Mouse (Mus musculus) large intestine, adult 2 months (tissue): ENCODE results near the gene Tstd3. TPM values are rescaled to one million over a fixed set of nuclear protein-coding genes. Genes with fewer than 3 reads are reported as not detected.

Experiments
- DNase-seq: peaks from one replicate; pipeline ENCODE4 v3.0.0-alpha.2; 2012; ENCODE audit warnings: low read depth, low spot score
- WGBS: fragments of 180-500 bp; shearing (Covaris S2); methylation state at CpG from one replicate; pipeline ENCODE4 v1.1.7; 2018; 5-methylcytosine and 5-hydroxymethylcytosine counted together
- polyA plus RNA-seq: library from polyadenylated mRNA; depleted of rRNA; stranded (reverse); fragments of >200 nt; gene quantifications from 2 replicates; pipeline ENCODE4 v1.2.3, GENCODE M21; 2012; rRNA removed

The Tstd3 gene
- polyA plus RNA-seq, result 4.7 and 8.8 TPM in 2 replicates

GRCm38 (mm10) chr4:21766863-21767304, at the start of gene Tstd3, which contains the start of gene Usp45:
TSS of gene Tstd3 (minus strand) at chr4:21767212.
TSS of gene Usp45 (plus strand) at chr4:21767156.
- 2% methylated on average over 17 of the region's 17 CpGs for WGBS
- DNase-seq, result peak; percentile 43

GRCm38 (mm10) chr4:21814029-21814428, 47.0 kb upstream of the Tstd3 start:
- peak; percentile 3 for DNase-seq
- WGBS, result 27% methylated on average over 2 of the region's 2 CpGs

- no peak for DNase-seq
- 90% methylated on average over 6 of the region's 6 CpGs for WGBS
Observed at GRCm38 (mm10) chr4:21812635-21813034, 45.6 kb upstream of the Tstd3 start.

GRCm38 (mm10) chr4:21810608-21811007, 43.6 kb upstream of the Tstd3 start:
- DNase-seq, result no peak
- 59% methylated on average over 3 of the region's 3 CpGs for WGBS

GRCm38 (mm10) chr4:21807204-21807603, 40.2 kb upstream of the Tstd3 start:
- 92% methylated on average over 5 of the region's 5 CpGs for WGBS
- no peak for DNase-seq

GRCm38 (mm10) chr4:21801620-21802019, 34.6 kb upstream of the Tstd3 start:
- WGBS, result 88% methylated on average over 2 of the region's 2 CpGs
- no peak for DNase-seq

- WGBS, result 100% methylated on average over 1 of the region's 1 CpGs
- no peak for DNase-seq
Observed at GRCm38 (mm10) chr4:21801013-21801412, 34.0 kb upstream of the Tstd3 start.

GRCm38 (mm10) chr4:21793631-21794030, 26.6 kb upstream of the Tstd3 start:
- DNase-seq, result no peak
- WGBS, result 57% methylated on average over 3 of the region's 3 CpGs

GRCm38 (mm10) chr4:21789836-21790235, 22.8 kb upstream of the Tstd3 start:
- no peak for DNase-seq
- WGBS, result 91% methylated on average over 4 of the region's 4 CpGs

GRCm38 (mm10) chr4:21788903-21789302, 21.9 kb upstream of the Tstd3 start:
- WGBS, result 92% methylated on average over 6 of the region's 6 CpGs
- no peak for DNase-seq

GRCm38 (mm10) chr4:21786268-21786667, 19.3 kb upstream of the Tstd3 start:
- WGBS, result 96% methylated on average over 12 of the region's 12 CpGs
- no peak for DNase-seq

GRCm38 (mm10) chr4:21780816-21781726, 14.1 kb upstream of the Tstd3 start:
- 71% methylated on average over 12 of the region's 12 CpGs for WGBS
- peak; percentile 19 for DNase-seq

GRCm38 (mm10) chr4:21776946-21777265, 9.9 kb upstream of the Tstd3 start:
- 3% methylated on average over 9 of the region's 9 CpGs for WGBS
- DNase-seq, result no peak

GRCm38 (mm10) chr4:21776091-21776945, 9.3 kb upstream of the Tstd3 start:
- WGBS, result 1% methylated on average over 46 of the region's 46 CpGs
- peak; percentile 52 for DNase-seq

GRCm38 (mm10) chr4:21772306-21772705, 5.3 kb upstream of the Tstd3 start:
- WGBS, result 98% methylated on average over 1 of the region's 1 CpGs
- DNase-seq, result no peak

- 67% methylated on average over 1 of the region's 1 CpGs for WGBS
- no peak for DNase-seq
Observed at GRCm38 (mm10) chr4:21771064-21771463, 4.1 kb upstream of the Tstd3 start.

- WGBS, result 24% methylated on average over 14 of the region's 14 CpGs
Observed at GRCm38 (mm10) chr4:21766171-21766862, 695 bp downstream of the Tstd3 start.

GRCm38 (mm10) chr4:21763827-21764226, 3.2 kb downstream of the Tstd3 start:
- WGBS, result 60% methylated on average over 4 of the region's 4 CpGs
- DNase-seq, result no peak

More at GRCm38 (mm10) chr4:21766171-21766862, 695 bp downstream of the Tstd3 start:
- DNase-seq, result no peak

GRCm38 (mm10) chr4:21761416-21762160, 5.4 kb downstream of the Tstd3 start:
- DNase-seq, result no peak
- whole genome bisulfite sequencing, result 77% methylated on average over 9 of the region's 9 CpGs
